Mouse (Mus musculus) central nervous system, embryonic 18 days (tissue): ENCODE results near the gene Slx1b. TPM values are rescaled to one million over a fixed set of nuclear protein-coding genes. Genes with fewer than 3 reads are reported as not detected.

Experiments used
- polyA plus RNA-seq: library from polyadenylated mRNA; depleted of rRNA; stranded (reverse); fragments of >200 nt; gene quantifications from 2 replicates; pipeline ENCODE4 v1.2.3, GENCODE M21; 2012; rRNA removed

Slx1b gene
- 41.3 and 45.8 TPM in 2 replicates for polyA plus RNA-seq

DNA sequence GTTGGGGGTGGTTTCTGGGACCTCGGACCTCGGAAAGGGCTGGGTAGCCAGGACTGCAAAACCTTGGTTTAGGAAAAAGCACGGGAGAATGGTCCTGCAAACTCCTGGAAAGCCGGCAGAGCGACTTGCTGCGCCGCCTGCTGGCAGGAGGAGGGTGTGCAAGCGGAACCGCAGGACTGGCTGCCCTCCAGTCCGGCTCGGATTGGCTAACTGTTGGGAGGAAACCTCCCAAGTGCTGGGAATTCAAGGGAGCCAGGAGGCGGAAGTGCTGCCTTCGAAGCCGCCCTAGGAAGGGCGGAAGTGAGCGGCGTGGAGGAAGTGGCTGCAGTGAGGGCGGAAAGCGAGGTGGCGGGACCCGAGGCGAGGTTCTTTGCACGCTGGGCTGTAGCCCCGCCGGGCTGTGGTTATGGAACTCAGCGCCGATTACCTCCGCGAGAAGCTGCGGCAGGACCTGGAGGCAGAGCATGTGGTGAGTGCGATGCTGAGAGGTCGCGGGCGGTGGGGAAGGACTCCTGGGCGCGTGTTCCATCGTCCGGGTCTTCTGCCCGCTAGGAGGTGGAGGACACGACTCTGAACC, at the start of gene Slx1b:
Gene Slx1b, minus strand, starts transcription at position 154 of the 577 bp plus-strand sequence.

DNA sequence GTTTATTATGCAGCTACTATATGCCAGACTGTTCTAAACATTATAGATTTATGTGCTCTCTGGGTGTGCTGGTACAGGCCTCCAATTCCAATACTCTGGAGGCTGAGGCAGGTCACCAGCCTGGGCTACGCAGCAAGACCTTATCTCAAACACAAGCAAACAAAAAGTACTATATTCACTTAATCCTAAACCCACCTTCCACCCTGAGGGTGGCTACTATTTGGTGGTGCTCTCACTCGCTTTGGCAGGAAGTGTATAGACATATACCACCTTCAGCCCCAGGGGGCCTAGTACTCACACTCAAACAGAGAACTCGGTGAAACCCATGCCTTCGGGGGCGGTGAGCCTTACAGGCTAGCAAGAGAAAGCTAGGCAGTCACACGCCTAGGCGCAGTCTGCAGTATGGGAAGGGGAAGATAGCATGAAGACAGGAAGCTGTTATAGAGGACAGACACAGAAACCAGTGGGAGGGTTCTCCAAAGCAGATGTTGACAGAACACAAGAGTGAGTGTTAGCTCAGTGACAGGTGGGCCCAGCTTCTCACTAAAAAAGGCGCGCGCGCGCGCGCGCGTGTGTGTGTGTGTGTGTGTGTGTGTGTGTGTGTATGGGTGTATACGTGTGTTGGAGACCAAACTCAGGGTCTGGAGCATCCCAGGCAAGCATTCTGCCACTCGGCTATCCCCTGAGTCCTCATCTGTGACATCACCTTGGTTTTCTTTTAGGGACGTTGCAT, 12.0 kb upstream of the Slx1b start, which contains the start of gene Coro1a:
Gene Coro1a, minus strand, starts transcription at position 346 of the 733 bp plus-strand sequence.

DNA sequence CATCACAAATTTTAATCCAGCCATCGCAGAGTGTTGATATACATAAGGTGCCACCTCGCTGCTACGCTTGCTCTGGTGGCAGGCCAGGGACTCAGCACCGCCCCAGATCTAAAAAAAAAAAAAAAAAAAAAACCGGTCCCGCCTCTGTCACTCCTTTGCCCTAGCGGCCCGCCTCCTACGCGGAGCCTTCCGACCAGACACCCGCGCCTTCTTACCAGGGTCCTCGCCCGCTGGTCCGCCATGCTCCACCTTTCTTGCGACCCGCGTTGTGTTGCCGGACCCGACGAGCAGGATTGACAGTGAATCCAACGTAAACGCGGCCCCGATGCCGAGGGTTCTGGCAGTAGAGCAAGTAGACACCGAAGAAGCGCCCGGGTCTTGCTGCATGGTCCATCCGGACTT, 373 bp downstream of the Slx1b start, which contains the start of gene Bola2:
Gene Bola2, plus strand, starts transcription at position 192 of the 402 bp plus-strand sequence.

DNA sequence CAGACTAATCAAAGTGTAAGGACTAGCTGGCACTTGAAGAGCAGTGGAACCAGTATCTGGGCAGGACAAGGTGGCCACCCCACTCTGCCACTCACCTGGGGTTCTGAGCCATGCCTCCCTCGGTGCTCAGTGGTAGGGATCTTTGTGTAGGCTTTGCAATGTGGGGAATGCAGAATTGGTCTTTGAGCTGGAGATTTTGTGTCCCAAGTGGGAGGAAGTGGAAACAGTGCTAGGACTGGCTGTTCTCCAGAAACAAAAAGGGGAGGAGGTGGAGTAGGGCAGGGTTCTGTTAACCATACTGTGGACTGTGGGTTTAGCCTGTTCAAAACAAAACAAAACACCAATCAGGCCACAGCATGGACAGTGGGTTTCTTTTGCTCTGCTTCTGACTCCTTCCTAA, 19.4 kb downstream of the Slx1b start, which contains the start of gene Sult1a1:
Gene Sult1a1, minus strand, starts transcription at position 226 of the 400 bp plus-strand sequence.

DNA sequence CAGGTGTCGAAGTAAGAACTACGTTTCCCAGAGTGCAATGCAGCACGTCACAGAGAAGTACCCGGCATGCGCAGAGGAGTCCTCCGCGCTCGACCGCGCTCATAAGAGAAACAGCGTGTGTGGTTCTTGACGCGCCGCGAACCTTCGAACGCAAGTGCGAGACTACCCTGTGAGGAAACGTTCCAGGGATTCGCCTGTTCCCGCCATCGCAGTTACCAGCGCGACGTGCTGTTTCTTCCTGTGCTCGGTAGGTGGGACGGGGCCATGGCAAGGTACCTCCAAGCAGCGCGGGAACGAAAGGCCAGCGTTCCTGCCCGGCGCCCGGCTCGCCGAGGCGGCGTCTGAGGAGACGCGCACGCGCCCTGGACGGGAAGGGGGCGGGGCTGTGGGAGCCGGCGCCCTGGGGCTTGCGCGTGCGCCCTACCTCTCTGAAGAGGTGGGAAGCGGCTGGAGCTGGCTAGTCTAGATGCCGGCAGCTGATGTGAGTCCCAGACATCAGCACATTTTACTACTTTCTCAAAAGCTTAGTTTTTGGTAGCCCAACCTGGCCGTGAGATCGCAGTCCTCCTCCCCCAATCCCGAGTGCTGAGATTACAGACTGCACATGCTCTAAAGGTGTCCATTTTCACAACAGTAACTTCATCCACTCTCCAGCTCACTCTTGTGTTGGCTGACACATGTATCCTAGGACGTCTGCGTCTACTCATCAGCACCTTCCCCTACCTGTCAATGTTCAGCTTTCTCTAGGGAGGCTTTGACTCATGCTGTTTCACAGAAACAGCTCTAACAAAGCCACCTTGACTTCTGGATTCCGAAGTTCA, 46.1 kb downstream of the Slx1b start, which contains the start of gene Sgf29:
Gene Sgf29, plus strand, starts transcription at position 79 of the 821 bp plus-strand sequence.

Other genes with a start within 250 kb of the Slx1b start
- 0.10 and 20.6 TPM in 2 replicates for gene Atp2a1, start 232.7 kb downstream of the Slx1b start, polyA plus RNA-seq
- gene Sh2b1, start 220.4 kb downstream of the Slx1b start, polyA plus RNA-seq: 72.7 and 73.4 TPM in 2 replicates
- 107 and 112 TPM in 2 replicates for gene Tufm, start 208.4 kb downstream of the Slx1b start, polyA plus RNA-seq
- gene Atxn2l, start 192.3 kb downstream of the Slx1b start, polyA plus RNA-seq: 132 and 161 TPM in 2 replicates
- 114 and 117 TPM in 2 replicates for gene Eif3c, start 129.4 kb downstream of the Slx1b start, polyA plus RNA-seq
- gene Apobr, start 110.8 kb downstream of the Slx1b start, polyA plus RNA-seq: 0.27 and 0.32 TPM in 2 replicates
- 51.0 and 53.4 TPM in 2 replicates for gene Cln3, start 110.0 kb downstream of the Slx1b start, polyA plus RNA-seq
- not detected in 2 replicates for gene Il27, start 100.8 kb downstream of the Slx1b start, polyA plus RNA-seq
- 10.0 and 10.4 TPM in 2 replicates for gene Nupr1, start 64.9 kb downstream of the Slx1b start, polyA plus RNA-seq
- gene Sgf29, start 46.5 kb downstream of the Slx1b start, polyA plus RNA-seq: 50.4 and 55.7 TPM in 2 replicates
- gene Sult1a1, start 19.4 kb downstream of the Slx1b start, polyA plus RNA-seq: 8.5 and 9.5 TPM in 2 replicates
- 51.8 and 60.8 TPM in 2 replicates for gene Bola2, start 383 bp downstream of the Slx1b start, polyA plus RNA-seq
- gene Coro1a, start 12.0 kb upstream of the Slx1b start, polyA plus RNA-seq: 136 and 144 TPM in 2 replicates
- 247 and 263 TPM in 2 replicates for gene Mapk3, start 63.8 kb upstream of the Slx1b start, polyA plus RNA-seq
- gene Gdpd3, start 70.5 kb upstream of the Slx1b start, polyA plus RNA-seq: 7.9 TPM in 2 replicates
- gene Ypel3, start 81.2 kb upstream of the Slx1b start, polyA plus RNA-seq: 211 and 214 TPM in 2 replicates
- gene Tbx6, start 85.7 kb upstream of the Slx1b start, polyA plus RNA-seq: 1.3 TPM in 2 replicates
- gene Ppp4c, start 96.7 kb upstream of the Slx1b start, polyA plus RNA-seq: 155 and 157 TPM in 2 replicates
- gene Fam57b, start 101.9 kb upstream of the Slx1b start, polyA plus RNA-seq: 147 and 196 TPM in 2 replicates
- gene 4930451I11Rik, start 135.9 kb upstream of the Slx1b start, polyA plus RNA-seq: not detected in 2 replicates
- 41.2 and 42.6 TPM in 2 replicates for gene Doc2a, start 151.6 kb upstream of the Slx1b start, polyA plus RNA-seq
- gene Hirip3, start 166.2 kb upstream of the Slx1b start, polyA plus RNA-seq: 61.5 and 63.2 TPM in 2 replicates
- 79.7 and 83.9 TPM in 2 replicates for gene Ino80e, start 166.6 kb upstream of the Slx1b start, polyA plus RNA-seq
- 99.8 and 102 TPM in 2 replicates for gene Taok2, start 188.9 kb upstream of the Slx1b start, polyA plus RNA-seq
- gene Tmem219, start 227.1 kb upstream of the Slx1b start, polyA plus RNA-seq: 31.6 and 32.1 TPM in 2 replicates
- gene Kctd13, start 233.1 kb upstream of the Slx1b start, polyA plus RNA-seq: 109 and 134 TPM in 2 replicates